Mouse (Mus musculus): ENCODE data around the gene Smarca1.

Smarca1 gene

GRCm38 (mm10) chrX:47764440-47764839 lies 128.3 kb downstream of the Smarca1 start:
- no peak for DNase-seq (ENCODE audit: low spot score in 2 of 2)

GRCm38 (mm10) chrX:47760212-47760611 lies 132.6 kb downstream of the Smarca1 start:
- no peak for DNase-seq (ENCODE audit: low spot score in 2 of 2)

Data from spleen, postnatal 4 days (tissue).